Mouse (Mus musculus) ovary, postnatal 10 days (tissue): ENCODE results near the gene Gabarap.
A peak's percentile ranks its signal among the peaks of the same experiment; 100 is the strongest.

Experiments used
- DNase-seq: peaks from one replicate; pipeline ENCODE4 v3.0.0; 2022; ENCODE audit warnings: low spot score

The Gabarap gene

GRCm38 (mm10) chr11:70021264-70022132 lies 30.6 kb downstream of the Gabarap start:
- DNase-seq: peak; percentile 86

- no peak for DNase-seq
Measured at GRCm38 (mm10) chr11:70023481-70024150, 32.7 kb downstream of the Gabarap start.

- DNase-seq: no peak
Measured at GRCm38 (mm10) chr11:70024151-70024514, 33.2 kb downstream of the Gabarap start.

GRCm38 (mm10) chr11:70026689-70027088 lies 35.7 kb downstream of the Gabarap start:
- DNase-seq: no peak

GRCm38 (mm10) chr11:70027397-70027796 lies 36.5 kb downstream of the Gabarap start:
- no peak for DNase-seq

- DNase-seq: no peak
Measured at GRCm38 (mm10) chr11:70028401-70029129, 37.6 kb downstream of the Gabarap start.

GRCm38 (mm10) chr11:70029130-70029801 lies 38.3 kb downstream of the Gabarap start:
- DNase-seq: no peak

- no peak for DNase-seq
Measured at GRCm38 (mm10) chr11:70029829-70030550, 39.0 kb downstream of the Gabarap start.

- no peak for DNase-seq
Measured at GRCm38 (mm10) chr11:70030651-70031320, 39.8 kb downstream of the Gabarap start.

- no peak for DNase-seq
Measured at GRCm38 (mm10) chr11:70031321-70031670, 40.4 kb downstream of the Gabarap start.

- no peak for DNase-seq
Measured at GRCm38 (mm10) chr11:70038174-70038573, 47.2 kb downstream of the Gabarap start.

GRCm38 (mm10) chr11:70039631-70040030 lies 48.7 kb downstream of the Gabarap start:
- no peak for DNase-seq

- no peak for DNase-seq
Measured at GRCm38 (mm10) chr11:70040184-70040583, 49.2 kb downstream of the Gabarap start.

GRCm38 (mm10) chr11:70042309-70043085 lies 51.6 kb downstream of the Gabarap start:
- no peak for DNase-seq

GRCm38 (mm10) chr11:70043665-70044064 lies 52.7 kb downstream of the Gabarap start:
- no peak for DNase-seq
